Mouse (Mus musculus): ENCODE results near the gene Thsd7b.
A peak's percentile ranks its signal among the peaks of the same experiment; 100 is the strongest.

Thsd7b gene

DNA sequence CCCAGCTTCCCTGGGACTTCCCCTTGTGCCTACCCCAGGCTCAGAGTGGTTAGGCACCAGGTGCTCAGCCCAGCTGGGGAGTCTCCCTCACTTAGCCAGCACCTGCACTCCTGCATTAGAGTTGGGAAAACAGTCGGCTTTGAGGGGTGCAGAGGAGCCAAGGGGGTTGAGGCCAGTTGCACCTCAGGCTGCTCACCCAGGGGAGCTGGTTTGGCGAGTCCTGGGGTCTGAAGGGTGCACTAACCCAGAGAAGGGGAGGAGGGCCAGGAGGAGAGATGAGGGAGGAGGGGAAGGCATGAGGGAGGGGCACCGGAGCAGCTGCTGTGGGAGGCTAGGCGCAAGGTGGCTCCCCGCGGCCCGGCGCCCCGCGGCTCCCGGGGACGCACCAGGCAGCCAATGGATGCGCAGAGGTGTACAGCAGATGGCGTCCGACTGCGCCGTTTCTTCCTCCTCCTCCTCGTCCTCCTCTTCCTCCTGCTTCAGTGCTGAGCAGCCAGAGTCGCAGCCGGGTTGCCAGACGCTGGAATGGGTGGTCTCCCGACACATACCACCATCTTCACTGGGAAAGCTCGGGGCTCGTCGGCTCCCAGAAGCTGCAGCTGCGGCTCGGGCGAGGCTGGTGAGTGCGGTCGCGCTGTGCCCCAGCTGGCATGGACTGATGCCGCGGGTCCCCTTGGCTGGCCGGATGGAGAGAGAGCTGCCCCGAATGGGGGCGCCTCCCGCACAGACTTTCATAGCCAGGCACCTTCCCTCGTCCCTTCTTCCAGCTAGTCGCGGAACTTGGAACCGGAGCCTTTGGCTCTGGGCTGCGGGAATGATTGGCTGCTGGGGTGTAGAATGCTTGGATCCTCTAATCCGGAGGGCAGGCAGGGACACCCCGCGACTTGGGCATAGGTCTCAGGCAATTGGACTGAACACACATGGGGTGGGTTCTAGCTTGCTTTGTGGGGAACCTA, at the start of gene Thsd7b:
Thsd7b (plus strand) TSS at position 321 of the 956 bp plus-strand sequence.
- no peak for DNase-seq (ENCODE audit: low spot score in 2 of 2)

DNA sequence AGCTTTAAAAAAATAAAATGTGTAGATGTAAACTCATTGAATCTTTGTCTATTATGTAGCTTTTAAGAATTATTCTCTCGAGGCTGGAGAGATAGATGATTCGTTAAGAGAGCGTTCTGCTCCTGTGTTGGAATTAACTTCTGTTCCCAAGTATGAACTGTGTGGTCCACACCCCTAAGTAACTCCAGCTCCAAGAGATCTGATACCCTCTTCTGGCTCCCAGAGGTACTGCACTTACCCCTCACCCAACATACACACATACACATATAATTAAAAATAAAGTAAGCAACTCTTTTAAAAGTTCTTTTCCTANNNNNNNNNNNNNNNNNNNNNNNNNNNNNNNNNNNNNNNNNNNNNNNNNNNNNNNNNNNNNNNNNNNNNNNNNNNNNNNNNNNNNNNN, 28.8 kb upstream of the Thsd7b start:
- DNase-seq (ENCODE audit: low spot score in 2 of 2) = no peak

DNA sequence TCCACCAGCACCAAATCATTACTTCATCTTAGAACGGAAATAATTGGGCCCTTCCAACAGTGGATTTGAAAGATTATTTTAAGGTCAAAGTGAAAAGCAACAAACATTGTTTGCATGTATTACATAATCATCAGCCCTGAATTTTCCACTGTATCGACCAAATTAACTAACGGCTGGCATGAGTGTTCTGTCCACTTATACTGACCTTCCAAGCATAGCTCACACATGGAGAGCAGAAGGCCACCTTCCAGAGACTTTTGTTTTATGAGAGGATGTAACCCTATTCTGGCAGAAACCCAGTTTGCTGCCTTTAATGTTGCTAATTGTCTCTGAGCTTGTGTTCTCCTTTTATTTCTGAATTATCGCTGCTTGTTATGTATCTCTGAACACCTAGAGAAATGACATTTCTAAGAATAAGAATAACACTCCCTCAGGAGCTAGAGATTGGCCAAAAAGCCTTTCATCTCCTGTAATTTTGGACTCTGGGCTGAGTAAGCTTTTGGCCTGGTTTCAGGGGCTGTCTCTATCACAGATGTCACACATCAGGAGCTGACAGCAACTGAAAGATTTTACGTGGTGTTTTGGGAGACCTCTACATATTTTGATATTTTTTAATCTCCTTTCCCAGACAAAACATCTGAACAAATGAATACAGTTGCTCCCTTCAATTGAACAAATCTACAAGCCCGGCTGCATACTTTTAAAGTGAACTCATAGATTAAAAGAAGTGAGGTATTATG, 22.2 kb upstream of the Thsd7b start:
- DNase-seq (ENCODE audit: low spot score in 2 of 2) = peak; percentile 16 to 53

DNA sequence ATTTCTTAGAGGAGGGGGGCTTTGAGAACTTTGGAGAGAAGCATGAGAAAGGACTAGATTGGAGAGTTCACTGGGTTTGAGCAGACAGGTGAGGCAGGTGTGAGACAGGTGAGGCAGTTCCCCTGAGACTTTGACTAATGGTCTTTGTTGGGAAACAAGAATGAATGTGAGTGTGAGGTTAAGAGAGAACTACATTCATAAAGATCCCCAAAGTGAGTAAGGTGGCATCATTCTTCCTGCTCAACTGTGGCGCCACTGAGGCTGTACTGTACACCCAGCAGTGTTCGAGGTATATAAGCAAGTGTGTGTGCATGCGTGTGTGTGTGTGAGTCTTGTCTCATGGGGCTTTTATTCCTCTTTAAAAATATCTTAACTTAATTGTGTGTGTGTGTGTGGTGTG, 6.4 kb upstream of the Thsd7b start:
- no peak for DNase-seq (ENCODE audit: low spot score in 2 of 2)

DNA sequence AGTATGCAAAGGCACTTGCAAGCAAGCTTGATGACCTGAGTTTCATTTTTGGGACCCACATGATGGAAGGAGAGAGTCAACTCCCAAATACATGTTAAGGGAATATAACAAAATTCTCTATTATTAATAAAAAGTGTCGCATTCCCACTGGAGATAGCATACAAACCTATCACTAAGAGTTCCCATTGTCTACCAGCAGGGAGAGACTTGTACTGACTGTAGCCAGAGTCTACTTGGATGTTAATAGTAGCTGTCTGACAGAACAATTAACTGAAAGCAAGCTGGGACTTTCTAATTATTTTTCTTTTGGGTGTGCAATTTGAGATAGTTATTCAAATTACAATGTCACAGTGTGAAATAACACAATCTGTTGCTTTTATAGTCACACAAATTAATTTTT, 31.1 kb downstream of the Thsd7b start:
- no peak for DNase-seq (ENCODE audit: low spot score in 2 of 2)

DNA sequence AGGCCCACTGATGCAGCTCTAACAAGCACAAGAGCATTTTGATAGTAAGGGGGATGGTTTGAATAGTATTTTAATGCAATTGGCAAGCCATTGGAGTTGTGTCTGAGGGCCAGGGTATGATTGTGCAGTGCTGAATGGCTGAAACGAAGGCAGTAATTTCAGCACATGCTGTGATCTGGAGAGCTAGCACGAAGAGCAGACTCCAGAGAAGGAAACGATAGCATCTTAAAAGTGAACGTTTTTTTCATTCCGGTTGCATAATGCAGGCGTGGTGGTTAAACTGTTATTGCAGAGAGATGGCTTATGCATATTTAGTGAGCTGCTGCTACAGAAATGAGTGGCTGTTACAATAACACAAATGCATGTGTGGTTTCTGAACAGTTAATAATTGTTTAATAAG, 51.3 kb downstream of the Thsd7b start:
- no peak for DNase-seq (ENCODE audit: low spot score in 2 of 2)

DNA sequence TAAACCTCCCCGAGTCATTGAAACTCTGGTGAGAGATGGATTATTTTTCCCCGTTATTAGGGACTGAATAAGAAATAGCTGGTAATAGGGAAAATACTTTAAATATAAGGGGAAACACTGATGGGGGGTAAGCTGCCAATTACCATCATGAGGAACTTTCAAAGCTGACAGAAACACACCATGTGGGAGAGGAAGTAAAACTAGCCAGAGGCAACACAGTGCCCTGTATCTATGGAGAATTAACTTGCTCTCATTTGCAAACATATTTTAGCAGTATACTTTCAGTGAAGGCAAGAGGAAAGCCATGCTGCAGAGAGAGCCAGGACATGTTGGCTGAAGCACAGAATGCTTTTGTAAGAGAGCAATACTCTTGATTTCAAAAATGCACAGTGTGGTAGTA, 51.7 kb downstream of the Thsd7b start:
- no peak for DNase-seq (ENCODE audit: low spot score in 2 of 2)

DNA sequence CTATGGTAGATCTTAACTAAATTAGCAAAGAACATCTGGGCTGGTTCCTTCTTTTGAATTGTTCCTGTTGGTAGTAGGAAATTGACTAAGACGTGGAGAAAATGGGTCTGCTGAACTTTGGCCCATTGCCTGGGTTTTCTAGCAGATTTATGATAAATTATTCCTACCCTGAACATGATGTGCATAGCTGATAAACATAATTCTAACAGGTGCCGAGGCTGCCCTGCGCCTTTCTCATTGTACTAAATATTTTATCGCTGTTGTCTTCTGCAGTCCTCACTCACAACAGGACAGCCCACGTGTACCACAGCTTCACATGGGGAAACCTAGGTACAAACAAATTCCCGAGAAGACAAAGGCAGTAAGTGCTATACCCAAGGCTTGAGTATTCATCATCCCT, 83.5 kb downstream of the Thsd7b start:
- no peak for DNase-seq (ENCODE audit: low spot score in 2 of 2)

DNA sequence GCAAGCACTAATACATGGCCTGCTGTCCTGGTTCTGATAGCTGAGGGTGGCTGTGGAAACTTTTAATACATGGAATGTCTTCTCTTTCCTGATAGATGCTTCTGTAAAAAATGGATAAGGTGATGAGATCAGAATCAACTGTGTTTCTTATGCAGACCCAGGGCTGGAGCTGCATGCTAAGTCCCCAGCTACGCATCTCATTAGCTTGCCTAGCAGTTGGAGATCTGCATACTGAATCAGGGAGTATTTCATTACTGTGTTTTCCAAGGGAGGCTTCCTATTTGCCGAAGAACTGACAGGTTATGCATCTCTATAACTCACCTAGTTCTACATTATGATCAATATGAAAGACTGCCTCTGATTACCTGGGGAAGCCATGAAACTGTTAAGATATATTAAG, 84.3 kb downstream of the Thsd7b start:
- DNase-seq (ENCODE audit: low spot score in 2 of 2) = no peak

DNA sequence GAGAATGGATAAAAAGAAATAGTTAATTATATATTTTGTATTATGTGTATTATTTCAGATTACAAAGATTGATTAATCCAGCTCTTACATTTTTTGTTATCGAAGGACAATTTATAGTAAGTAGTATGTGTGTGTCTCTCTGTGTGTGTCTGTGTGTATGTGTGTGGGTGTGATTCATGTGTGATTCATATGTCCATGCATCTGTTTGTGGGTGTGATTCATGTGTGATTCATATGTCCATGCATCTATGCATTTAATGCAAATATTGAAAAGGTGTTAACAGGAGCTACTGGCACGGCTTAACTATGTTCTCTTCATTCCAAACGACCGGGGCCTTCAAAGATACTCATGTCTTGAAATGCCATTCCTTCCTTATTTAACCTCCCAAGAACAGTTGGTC, 90.3 kb downstream of the Thsd7b start:
- no peak for DNase-seq (ENCODE audit: low spot score in 2 of 2)

DNA sequence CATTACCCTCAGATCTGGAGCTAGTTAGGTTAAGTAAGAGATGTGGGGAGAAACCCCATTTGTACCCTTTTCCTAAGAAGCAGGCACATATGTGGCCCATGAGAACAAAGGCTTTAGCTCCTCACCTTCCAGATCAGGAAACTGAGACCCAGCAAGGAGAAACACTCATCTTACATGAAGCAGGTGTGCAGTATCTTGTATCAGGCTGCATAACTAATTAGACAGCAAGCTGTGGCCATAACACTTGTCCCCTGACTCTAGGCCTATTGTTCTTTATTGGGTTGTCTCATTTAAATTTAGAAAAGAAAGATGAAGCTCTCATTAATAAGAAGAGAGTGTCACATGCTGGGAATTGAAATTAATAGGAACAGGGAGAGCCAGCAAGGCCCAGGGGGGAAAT, 91.7 kb downstream of the Thsd7b start:
- no peak for DNase-seq (ENCODE audit: low spot score in 2 of 2)

DNA sequence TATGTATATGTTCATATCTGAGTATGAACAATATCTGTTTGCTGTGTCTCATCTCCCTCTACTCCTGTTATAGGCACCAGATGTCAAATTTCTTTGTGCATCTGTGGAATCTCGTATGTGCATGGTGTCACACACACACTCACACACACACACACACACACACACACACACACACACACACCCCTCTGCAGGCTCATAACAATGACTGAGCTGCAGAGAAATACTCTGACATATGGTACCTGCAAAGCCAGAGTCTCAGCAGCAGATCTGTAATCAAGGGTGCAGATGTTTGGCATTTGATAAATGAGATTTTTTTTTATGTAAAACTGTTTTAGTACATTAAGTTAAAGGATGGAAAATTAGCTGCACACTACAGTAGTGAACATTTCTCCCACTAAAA, 92.5 kb downstream of the Thsd7b start:
- no peak for DNase-seq (ENCODE audit: low spot score in 2 of 2)

DNA sequence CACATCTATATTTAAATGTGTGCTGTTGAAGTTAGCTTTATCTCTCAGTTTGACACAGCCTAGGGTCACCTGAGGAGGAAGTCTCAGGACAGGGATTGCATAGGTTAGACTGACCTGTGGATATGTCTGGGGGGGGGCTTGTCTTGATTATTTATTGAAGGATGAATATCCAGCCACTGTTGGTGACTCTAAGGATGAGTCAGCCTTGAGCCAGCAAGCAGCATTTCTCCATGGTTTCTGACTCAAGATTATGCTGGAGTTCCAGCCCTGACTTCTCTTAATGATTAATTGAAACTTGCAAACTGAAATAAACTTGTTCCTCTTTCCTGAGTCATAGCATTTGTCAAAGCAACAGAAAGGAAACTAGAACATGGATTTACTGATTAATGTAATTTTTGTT, 113.4 kb downstream of the Thsd7b start:
- no peak for DNase-seq (ENCODE audit: low spot score in 2 of 2)

DNA sequence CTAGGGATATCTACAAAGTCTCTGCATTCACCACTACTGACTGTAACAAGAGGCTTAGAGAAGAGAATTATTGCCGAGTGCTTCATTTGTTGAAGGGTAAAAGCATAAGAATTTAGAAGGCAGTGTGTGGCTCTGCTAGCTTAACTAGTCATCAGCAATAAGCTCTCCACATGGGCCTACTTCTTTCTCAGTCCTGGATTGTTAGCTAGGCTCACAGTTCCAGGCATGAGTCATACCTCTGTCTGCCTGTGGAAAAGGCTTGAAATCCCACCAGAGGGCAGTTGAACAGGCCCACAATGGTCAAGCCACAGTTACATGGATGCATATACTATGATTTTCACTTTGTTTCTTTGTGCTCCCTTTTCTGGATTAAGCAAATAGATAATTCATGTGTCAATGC, 138.5 kb downstream of the Thsd7b start:
- DNase-seq (ENCODE audit: low spot score in 2 of 2) = no peak

DNA sequence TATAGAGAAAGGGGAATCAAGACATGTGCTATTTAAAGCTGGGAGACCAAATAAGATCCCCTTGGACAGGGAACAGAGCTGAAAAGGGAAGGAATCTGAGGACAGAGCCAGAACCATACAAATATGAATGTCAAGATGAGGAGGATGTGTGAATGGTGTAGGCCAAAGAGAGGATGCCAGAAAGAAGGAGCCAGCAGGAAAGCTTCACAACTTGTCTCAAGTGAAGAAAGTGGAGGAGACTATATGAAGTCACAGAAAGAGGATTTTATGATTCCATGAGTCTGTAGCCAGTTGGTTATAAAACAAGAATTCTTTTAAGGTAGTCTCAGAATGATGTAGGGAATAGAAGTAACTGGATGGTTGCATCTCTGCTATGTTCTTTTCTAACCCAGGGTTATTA, 148.5 kb downstream of the Thsd7b start:
- DNase-seq (ENCODE audit: low spot score in 2 of 2) = no peak

DNA sequence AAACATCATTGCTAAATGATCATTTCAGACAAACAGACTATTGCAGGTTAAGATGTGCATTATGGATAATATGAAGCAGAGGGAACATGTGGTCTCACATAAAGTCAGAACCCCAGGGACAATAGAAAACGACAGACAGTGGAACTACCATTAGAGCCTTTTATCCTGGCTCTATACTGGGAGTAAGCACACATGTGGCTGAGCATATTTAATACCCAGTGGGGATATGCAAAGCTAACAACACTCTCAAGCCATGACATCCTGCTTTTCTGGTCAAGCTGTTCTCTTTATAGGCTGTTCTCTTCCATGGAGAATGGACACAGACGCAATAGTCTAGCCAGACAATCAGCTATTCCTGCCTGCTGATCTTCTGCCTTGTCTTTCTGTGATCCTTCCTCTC, 191.3 kb downstream of the Thsd7b start:
- no peak for DNase-seq (ENCODE audit: low spot score in 2 of 2)

DNA sequence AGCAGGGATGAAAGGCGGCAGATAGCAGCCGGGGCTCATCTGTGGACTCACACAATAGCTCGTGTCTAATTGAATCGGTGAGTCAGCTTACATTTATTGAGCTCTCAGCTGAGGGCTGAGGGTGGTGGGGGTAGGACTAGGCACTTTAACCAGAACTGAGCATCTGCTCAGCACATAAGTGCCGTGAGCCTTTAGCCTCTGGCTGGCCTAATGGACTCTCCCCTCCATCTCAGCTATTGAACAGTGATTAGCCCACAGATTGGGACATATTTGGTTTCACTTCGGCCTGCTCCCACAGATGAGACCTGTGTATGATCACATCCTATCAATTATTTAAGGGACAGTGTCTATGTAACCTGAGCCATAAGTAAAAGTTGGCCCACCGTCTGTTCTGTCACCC, 200.4 kb downstream of the Thsd7b start:
- no peak for DNase-seq (ENCODE audit: low spot score in 2 of 2)

DNA sequence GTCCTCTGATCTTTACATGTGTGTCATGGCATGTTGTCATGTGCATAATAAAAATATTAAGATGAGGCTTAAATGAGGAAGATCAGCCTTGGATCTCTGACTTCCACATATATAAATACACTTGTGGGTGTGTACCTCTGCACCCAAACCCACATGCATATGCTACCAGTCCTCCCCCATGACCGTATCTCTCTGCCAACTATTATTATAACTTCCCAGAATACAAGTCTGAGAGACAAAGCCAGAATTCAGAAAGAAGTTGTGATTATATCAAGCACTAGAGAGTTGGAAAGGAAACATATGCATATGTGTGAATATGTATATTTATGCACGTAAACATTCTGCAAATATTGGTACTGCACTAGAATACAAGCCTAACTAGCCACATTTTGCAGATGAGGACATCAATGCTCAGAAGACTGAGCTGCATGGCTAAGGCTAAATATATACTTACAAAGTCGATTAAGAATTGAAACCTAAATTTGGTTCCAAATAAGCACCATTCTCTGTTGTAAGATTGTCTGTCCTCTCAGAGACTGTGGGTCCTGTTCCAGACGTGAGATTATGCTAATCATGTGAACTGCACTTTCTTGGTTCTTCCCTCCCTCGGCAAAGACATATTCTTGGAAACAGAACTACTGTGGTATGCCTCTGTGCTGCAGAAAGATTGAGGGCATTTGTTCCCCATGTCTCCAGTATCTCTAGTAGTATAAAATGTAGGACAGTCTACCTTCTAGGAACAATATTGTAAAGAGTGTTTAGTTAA, 211.3 kb downstream of the Thsd7b start:
- no peak for DNase-seq (ENCODE audit: low spot score in 2 of 2)

DNA sequence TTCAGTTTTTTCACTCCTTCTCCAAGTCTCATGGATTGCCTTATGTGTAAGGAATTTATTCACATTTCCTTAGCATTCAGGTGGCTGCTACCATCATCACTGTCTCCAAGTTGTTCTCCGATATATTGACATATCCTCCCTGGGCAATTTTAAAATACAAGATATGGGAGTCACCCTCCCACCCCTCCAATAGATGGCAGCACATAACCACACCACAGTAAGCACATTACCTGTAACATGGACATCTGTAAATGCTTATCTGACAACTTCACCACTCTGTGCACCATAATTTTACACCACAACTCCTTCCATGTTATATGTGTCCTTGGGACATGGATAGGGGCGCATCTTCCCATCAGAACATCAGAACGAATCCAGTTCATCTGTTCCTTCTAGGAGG, 218.0 kb downstream of the Thsd7b start:
- no peak for DNase-seq (ENCODE audit: low spot score in 2 of 2)

DNA sequence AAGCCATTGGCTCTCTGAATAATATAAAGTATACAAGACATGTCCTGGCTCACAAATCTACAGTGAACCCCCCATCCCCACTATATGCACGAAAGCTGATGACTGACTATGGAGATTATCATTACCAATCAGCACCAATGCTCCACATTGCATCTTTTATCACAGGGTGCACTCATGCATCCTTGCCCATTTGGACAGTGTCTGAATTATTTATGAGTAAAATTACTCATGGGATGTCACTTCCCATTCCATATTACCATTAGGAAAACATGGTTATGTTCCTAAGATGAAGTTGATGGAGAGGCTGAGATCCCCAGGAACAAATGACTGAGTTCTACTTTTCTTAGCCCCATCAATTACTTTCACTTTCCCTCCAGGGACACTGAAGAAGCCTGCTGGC, 220.8 kb downstream of the Thsd7b start:
- DNase-seq (ENCODE audit: low spot score in 2 of 2) = no peak

DNA sequence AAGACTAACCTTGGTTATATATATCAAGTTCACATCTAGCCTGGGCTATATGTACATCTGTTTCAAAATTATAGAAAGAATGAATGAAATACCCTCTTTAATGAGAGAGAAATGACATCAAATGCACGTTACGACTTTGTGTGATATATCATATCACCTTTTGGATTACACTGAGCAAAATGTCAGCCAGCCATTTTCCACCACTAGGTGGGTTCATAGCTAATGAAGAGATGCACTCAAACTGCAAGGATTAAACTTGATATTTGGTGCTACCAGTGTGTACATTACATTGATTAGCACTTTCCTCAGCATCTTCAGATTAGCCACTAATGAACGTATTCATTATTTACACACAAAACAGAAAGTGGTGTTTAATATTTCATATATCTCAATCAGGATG, 228.6 kb downstream of the Thsd7b start:
- DNase-seq (ENCODE audit: low spot score in 2 of 2) = no peak

DNA sequence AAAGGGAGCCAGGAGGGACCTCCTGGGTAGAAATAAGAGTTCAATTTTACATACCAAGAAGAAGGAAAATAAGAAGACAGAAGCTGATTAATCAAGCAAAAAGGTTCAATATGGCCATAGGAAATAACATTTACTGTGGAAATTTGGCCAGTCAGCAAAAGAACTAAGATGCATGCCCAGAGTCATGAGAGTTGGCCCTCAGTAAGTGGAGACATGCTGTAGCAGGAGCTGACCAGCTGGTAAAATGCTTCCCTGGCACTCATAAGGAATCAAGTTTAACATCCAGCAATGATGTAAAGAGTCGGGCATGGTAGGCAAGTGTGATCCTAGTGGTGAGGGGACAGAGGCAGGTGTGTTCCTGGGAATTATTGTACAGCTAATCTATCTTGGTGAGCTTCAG, 243.3 kb downstream of the Thsd7b start:
- DNase-seq (ENCODE audit: low spot score in 2 of 2) = no peak
